Mouse (Mus musculus) heart, postnatal 0 days (tissue): Measurements from ENCODE around the gene Zfpm1. TPM values are rescaled to one million over a fixed set of nuclear protein-coding genes. Genes with fewer than 3 reads are reported as not detected.

Experiments used
- ATAC-seq: fragments of 200-750 bp; cut with Nextera tagmentation; 2 replicates; pipeline ENCODE4 v1.8.0; 2017; ENCODE audit warnings: low read depth, moderate number of reproducible peaks, moderate library complexity; ENCODE audit not compliant: insufficient read depth
- DNase-seq: peaks from one replicate; pipeline ENCODE4 v3.0.0-alpha.2; 2016; ENCODE audit warnings: low spot score
- H3K27ac ChIP-seq: fragments of 300-500 bp; sonication (generic); 2 replicates; pipeline ENCODE4 v1.5.1; 2014; ENCODE audit warnings: low read depth, mild to moderate bottlenecking
- H3K27me3 ChIP-seq: fragments of 300-500 bp; sonication (generic); 2 replicates; pipeline ENCODE4 v1.6.1; 2014; ENCODE audit warnings: low read length, mixed read lengths; ENCODE audit not compliant: control insufficient read depth, insufficient read depth
- H3K36me3 ChIP-seq: fragments of 300-500 bp; sonication (generic); replicated peaks from 2 replicates; pipeline ENCODE4 v1.6.1; 2014; ENCODE audit warnings: low read length, mixed read lengths; ENCODE audit not compliant: control insufficient read depth, insufficient read depth
- H3K4me1 ChIP-seq: fragments of 300-500 bp; sonication (generic); 2 replicates; pipeline ENCODE4 v1.6.1; 2014; ENCODE audit warnings: antibody characterized with exemption; ENCODE audit not compliant: control insufficient read depth, insufficient read depth
- H3K4me2 ChIP-seq: fragments of 300-500 bp; sonication (generic); 2 replicates; pipeline ENCODE4 v1.6.1; 2014; ENCODE audit warnings: low read depth, mild to moderate bottlenecking, low read length, moderate library complexity
- H3K4me3 ChIP-seq: fragments of 300-500 bp; sonication (generic); 2 replicates; pipeline ENCODE4 v1.5.1; 2014; ENCODE audit warnings: low read depth, low read length
- H3K9ac ChIP-seq: fragments of 300-500 bp; sonication (generic); replicated peaks from 2 replicates; pipeline ENCODE4 v1.6.1; 2014; ENCODE audit warnings: low read depth, low read length, mixed read lengths
- H3K9me3 ChIP-seq: fragments of 300-500 bp; sonication (generic); replicated peaks from 2 replicates; pipeline ENCODE4 v1.6.1; 2016; ENCODE audit warnings: low read length; ENCODE audit not compliant: control insufficient read depth
- CTCF ChIP-seq: IDR thresholded peaks from 2 replicates; pipeline ENCODE4 v1.5.1; 2016; ENCODE audit warnings: antibody characterized with exemption, control low read depth, low read depth
- EP300 ChIP-seq: IDR thresholded peaks from 2 replicates; pipeline ENCODE4 v1.6.1; 2016; ENCODE audit warnings: antibody characterized with exemption, low read depth
- WGBS: fragments of 180-500 bp; shearing (Covaris S2); extraction: QIAGEN DNeasy Blood & Tissue Kit; methylation state at CpG from one replicate; pipeline ENCODE4 v1.1.7; 2014; 5-methylcytosine and 5-hydroxymethylcytosine counted together
- polyA plus RNA-seq: library from polyadenylated mRNA; unstranded; fragments of >200 nt; fragmentation: Nextera tagmentation; extraction: Ambion mirVana; gene quantifications from 2 replicates; pipeline ENCODE4 v1.2.1, GENCODE M21; 2015
- total RNA-seq: library from RNA; depleted of rRNA; stranded (reverse); fragments of >200 nt; gene quantifications from 2 replicates; pipeline ENCODE4 v1.2.3, GENCODE M21; 2014; ENCODE audit warnings: low replicate concordance

Gene Zfpm1
- total and polyA plus RNA-seq, 2 experiments from 2014 or later: 2.3 to 28.4 TPM

DNA sequence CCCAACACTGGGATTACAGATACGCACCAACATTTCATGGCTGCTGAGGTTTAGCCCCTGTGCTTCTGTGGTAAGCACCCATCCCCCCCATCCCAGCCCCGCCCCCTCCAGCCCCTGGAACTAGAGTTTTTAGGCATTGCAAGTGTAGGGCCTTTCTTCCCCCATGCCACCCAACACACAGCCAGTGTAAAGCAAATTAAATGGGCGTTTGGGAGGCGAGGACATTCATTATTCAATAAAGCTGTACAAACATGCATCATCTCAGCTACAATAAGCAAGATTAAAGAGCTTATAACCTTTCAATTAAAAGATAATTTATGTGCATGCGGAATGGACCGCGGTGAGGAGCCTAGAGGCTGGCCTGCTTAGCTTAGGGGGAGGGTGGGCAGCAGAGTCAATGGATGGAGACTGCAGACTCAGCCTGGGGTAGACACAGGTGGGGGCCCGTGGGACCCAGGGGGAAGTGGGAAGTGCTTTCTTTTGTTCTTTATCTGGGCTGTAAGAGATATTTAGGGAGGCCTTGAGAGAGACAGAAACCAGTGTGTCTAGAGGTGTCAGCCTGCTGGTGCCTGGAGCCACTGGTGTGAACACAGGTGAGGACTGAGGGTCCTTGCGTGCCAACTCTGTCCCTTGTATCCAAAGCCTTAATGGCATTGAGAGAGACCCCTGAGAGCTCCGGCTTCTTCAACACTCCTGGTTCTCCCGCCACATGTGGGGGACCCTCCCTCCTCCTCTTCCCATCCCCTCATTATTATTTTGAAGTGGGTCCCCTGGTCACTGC is 68.6 kb downstream of the Zfpm1 start:
- TF ChIP-seq CTCF (no peak), EP300 (no peak)
- Histone ChIP-seq H3K4me2 (no peak overlapping the region), H3K9ac (no peak overlapping the region), H3K4me1 (peaks cover 16% of the 10 kb centered on the region; the same call in 1 of the 2 replicates), H3K27me3 (no peaks in the 10 kb centered on the region), H3K27ac (no peak overlapping the region), H3K4me3 (no peak overlapping the region), H3K9me3 (no peaks in the 10 kb centered on the region), H3K36me3 (no peaks in the 10 kb centered on the region)
- no peak for ATAC-seq
- DNase-seq: no peak
- 58% methylated on average over 11 of the region's 11 CpGs for WGBS

DNA sequence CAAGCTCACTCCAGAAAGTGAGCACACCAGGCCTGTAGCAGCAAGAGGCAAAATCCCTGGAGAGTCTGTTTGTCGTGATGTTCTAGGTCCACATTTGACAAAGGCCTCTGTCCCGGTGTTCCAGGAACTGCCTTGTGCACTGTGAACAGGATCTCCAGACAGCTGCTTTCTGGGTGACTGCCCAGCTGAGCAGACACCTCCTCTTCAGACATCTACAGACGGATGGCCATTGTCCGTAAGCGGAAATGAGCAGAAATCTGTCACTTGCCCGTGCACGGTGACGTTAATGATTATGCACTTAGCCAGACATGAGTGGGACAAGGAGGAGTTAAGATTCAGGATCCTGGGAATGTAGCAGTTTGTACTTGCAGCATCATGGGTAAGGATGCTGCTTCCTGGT is 72.2 kb downstream of the Zfpm1 start:
- Histone ChIP-seq H3K9ac (no peak overlapping the region), H3K36me3 (no peaks in the 10 kb centered on the region), H3K27me3 (no peaks in the 10 kb centered on the region), H3K4me3 (no peak overlapping the region), H3K27ac (no peak overlapping the region), H3K4me1 (peaks cover 9% of the 10 kb centered on the region; the same call in 1 of the 2 replicates), H3K9me3 (no peaks in the 10 kb centered on the region), H3K4me2 (no peak overlapping the region)
- TF ChIP-seq EP300: no peak
- 72% methylated on average over 8 of the region's 8 CpGs for WGBS
- ATAC-seq (no peak), DNase-seq (peak; percentile 28)

GRCm38 (mm10) chr8:122355642-122356606 is 74.0 kb downstream of the Zfpm1 start:
- Histone ChIP-seq H3K4me1 (no peaks in the 10 kb centered on the region), H3K36me3 (no peaks in the 10 kb centered on the region), H3K9ac (no peak overlapping the region), H3K27me3 (no peaks in the 10 kb centered on the region), H3K9me3 (no peaks in the 10 kb centered on the region), H3K4me2 (no peak overlapping the region), H3K27ac (no peak overlapping the region), H3K4me3 (no peak overlapping the region)
- DNase-seq: no peak
- ATAC-seq: no peak
- WGBS: 68% methylated on average over 9 of the region's 9 CpGs
- TF ChIP-seq CTCF (no peak), EP300 (no peak)

DNA sequence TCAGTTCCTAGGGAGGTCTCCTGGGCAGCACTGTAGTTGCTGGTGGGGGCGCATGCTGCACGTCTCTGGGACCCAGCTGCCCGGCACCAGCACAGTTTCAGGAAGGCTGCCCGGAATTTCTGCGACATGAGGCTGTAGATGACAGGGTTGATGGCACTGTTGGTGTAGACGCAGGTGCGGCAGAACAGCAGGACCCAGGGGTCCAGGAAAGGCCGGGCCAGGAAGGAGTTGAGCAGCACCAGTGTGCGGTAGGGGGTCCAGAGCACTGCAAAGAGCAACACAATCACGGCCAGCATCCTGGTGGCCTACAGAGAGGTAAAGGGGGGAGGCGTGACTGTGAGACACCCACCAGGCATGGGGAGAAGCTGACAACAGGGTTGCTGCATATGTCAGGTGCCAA is 75.3 kb downstream of the Zfpm1 start:
- Histone ChIP-seq H3K9me3 (no peaks in the 10 kb centered on the region), H3K27me3 (no peaks in the 10 kb centered on the region), H3K36me3 (no peaks in the 10 kb centered on the region), H3K9ac (no peak overlapping the region), H3K4me2 (no peak overlapping the region), H3K4me3 (no peak overlapping the region), H3K27ac (no peak overlapping the region), H3K4me1 (no peaks in the 10 kb centered on the region)
- TF ChIP-seq EP300 (no peak), CTCF (no peak)
- DNase-seq (no peak), ATAC-seq (no peak)
- 64% methylated on average over 11 of the region's 11 CpGs for WGBS

DNA sequence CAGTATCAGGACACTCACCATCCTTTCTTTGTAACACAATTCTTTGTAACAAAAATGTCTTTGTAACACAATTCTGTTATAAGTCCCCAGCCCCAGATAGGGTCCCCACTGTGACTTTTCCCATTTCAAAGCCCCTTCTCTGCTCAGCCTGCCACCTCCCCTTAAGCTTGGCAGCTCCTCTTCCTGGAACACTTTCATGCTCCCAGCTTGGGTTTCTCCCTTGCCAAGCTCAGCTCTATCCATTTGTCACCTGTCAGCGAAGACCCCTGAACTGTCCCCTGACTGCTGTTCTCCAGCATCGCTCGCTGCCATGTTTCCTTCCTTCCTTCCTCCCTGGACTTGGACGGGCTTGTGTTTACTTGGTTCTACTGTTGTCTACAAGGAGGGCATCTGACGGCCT is 75.7 kb downstream of the Zfpm1 start:
- no peaks in the 10 kb centered on the region for H3K4me1 ChIP-seq
- DNase-seq (no peak), ATAC-seq (no peak)
- no peaks in the 10 kb centered on the region for H3K9me3 ChIP-seq
- H3K27ac ChIP-seq: no peak overlapping the region
- H3K27me3 ChIP-seq: no peaks in the 10 kb centered on the region
- no peak overlapping the region for H3K9ac ChIP-seq
- H3K36me3 ChIP-seq: no peaks in the 10 kb centered on the region
- H3K4me3 ChIP-seq: no peak overlapping the region
- TF ChIP-seq CTCF: no peak
- no peak for TF ChIP-seq EP300
- WGBS: 64% methylated on average over 5 of the region's 5 CpGs
- H3K4me2 ChIP-seq: no peak overlapping the region
